Mouse (Mus musculus): Measurements from ENCODE around the gene Nol8.

Nol8 gene

GRCm38 (mm10) chr13:49684266-49684665, 31.4 kb downstream of the Nol8 start:
- no peak for DNase-seq (ENCODE audit: low spot score in 2 of 2)

- no peak for DNase-seq (ENCODE audit: low spot score in 2 of 2)
Measured at GRCm38 (mm10) chr13:49691056-49691455, 38.2 kb downstream of the Nol8 start.

DNA sequence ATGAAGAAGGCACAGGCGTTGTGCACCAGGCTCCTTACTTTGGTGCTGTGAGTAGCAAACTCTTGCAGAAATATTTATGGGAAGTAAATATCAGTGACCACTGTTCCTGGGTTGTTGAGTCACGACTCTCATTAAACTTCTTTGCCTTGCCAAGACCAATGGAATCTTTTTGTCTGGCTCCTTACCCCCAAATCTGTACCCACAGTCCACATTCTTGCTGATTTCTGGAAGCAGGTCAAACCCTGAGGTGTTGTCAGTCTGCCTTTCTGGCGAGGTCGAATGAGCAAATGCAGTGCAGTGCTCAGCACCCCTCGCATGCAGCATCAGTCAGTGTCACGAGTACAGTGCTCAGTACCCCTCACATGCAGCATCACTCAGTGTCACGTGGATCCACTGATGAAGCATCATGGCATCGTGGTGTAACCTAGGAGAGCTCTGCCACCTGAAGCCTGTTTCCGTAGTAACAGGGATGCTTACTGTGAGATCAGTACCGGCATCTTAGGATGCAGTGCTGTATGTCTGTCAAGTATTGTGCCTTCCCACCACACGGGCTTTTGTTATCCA, 50.4 kb downstream of the Nol8 start:
- DNase-seq (ENCODE audit: low spot score in 2 of 2): no peak

DNA sequence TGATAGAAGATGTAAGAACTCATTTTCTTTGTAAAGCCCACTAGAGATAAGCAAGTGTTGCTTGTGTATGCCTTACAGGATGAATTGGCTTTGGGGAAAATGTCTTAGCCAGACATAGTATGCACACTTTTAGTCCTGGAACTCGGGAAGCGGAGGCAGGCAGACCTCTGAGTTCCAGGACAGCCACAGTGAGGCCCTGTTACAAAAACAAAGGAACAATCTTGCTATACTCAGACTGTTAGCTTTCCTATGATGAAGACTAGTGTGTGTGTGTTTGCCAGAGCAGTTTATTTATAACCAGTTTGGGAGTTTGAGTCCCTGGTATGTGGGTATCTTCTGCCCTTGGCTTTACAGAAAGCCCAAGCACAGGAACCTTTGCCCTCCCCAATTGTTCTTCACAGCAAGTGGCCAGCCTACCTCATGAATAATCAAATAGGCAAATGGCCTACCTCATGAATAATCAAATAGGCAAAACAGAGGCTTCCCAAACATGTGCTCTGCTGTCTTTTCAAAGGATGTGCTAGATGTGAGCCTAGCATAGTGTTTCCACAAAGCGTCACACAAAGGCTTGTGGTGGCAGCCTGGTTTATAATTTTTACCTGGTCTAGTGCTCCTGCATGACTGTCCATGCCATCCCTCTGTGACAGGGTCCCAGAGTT, 53.3 kb downstream of the Nol8 start:
- DNase-seq (ENCODE audit: low spot score in 2 of 2): no peak

DNA sequence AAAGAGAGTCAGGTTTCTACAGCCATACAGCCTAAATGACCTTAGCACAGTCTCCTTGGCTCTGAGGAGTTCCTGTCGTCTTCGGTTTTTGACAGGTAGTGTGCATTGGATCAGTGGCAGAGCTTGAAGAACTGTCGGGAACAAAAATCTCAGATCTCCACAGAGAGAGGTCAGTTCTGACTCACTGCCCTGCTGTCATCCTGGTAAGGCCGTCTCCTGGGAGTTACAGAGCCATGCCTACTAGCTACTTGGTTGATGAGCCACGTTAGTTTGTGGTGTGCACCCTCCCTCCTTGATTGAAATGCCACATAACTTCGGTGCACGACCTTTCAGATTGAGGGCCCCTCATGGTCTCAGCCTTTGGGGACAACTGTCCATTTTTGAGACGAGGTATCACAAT, 55.4 kb downstream of the Nol8 start:
- DNase-seq (ENCODE audit: low spot score in 2 of 2): no peak

DNA sequence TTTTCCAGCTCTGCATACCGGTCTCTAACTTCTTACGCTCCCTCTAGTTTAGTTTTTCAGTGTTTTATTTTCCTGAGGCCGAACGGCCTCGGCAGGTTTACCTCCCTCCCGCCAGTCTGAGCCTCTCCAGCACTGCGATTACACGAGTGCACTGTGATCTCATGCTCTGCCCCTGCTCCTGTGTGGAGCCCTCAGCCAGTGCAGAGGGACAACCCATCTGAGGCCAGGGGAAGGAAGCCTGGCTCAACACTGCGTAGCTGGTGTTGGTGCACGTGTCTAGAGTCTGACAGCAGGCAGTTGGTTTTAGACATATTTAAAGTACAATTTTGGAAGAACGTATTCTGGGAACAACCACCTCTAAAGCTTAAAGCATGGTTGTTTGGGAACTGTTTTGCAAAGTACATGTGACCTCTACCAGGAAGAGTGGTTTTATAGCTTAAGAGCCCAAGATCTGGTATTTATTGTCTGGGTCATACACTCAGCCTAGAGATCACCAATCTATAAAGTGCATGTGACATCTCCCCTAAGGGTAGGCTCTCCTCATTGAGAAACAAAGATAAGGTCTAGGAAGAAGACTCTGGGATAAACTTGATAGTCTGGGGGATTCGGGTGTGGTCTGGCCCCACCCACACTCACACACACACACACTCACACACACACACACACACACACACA, 59.3 kb downstream of the Nol8 start:
- DNase-seq (ENCODE audit: low spot score in 2 of 2): no peak

- DNase-seq (ENCODE audit: low spot score in 2 of 2): no peak
Measured at GRCm38 (mm10) chr13:49719310-49719709, 66.4 kb downstream of the Nol8 start.

Data from cerebellum, postnatal 4 days (tissue).